Mouse (Mus musculus): ENCODE measurements around the gene Hspg2. TPM values are rescaled to one million over a fixed set of nuclear protein-coding genes. Genes with fewer than 3 reads are reported as not detected.

The Hspg2 gene
- polyA plus RNA-seq, 1 experiment, result 147 TPM

DNA sequence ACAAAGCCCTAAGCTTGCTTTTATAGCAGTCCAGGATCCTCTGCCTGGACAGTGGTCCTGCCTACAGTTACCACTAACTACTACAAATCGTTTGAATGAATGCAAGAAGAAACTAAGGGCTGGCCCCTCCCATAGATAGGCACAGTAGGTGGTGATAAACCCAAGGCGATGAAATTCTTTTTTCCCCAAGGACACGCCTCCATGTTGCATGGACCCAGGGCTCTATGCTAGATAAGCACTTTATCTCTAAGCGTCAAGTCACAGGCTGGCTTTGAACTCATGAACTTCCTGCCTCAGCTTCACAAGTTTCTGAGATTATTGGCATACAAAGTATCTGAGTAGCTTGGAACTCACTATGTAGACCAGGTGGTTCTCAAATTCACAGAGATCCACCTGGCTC is 11.3 kb upstream of the Hspg2 start:
- Histone ChIP-seq H3K27me3 (ENCODE audit: control insufficient read depth, insufficient read depth, low read length, poor library complexity, severe bottlenecking) (no peaks in the 10 kb centered on the region), H3K27ac (ENCODE audit: insufficient read depth, low read length) (no peak overlapping the region), H3K4me1 (ENCODE audit: control insufficient read depth, insufficient read depth, low read length) (peaks cover 3% of the 10 kb centered on the region), H3K36me3 (ENCODE audit: control insufficient read depth, insufficient read depth, low read length, poor library complexity, severe bottlenecking) (no peaks in the 10 kb centered on the region), H3K9ac (ENCODE audit: low read depth, poor library complexity, severe bottlenecking) (no peak overlapping the region), H3K4me3 (ENCODE audit: low read depth, low read length) (no peak overlapping the region), H3K9me3 (replicated peaks; ENCODE audit: control insufficient read depth, insufficient read depth, low read length, poor library complexity, severe bottlenecking) (no peaks in the 10 kb centered on the region)
- TF ChIP-seq EP300 (IDR thresholded peaks at IDR 0.05; ENCODE audit: insufficient read depth, low read depth, low read length) (no peak), CTCF (IDR thresholded peaks at IDR 0.05; ENCODE audit: low read depth, low read length) (no peak), POLR2A (IDR thresholded peaks at IDR 0.05; ENCODE audit: insufficient read depth, low read length) (no peak)

DNA sequence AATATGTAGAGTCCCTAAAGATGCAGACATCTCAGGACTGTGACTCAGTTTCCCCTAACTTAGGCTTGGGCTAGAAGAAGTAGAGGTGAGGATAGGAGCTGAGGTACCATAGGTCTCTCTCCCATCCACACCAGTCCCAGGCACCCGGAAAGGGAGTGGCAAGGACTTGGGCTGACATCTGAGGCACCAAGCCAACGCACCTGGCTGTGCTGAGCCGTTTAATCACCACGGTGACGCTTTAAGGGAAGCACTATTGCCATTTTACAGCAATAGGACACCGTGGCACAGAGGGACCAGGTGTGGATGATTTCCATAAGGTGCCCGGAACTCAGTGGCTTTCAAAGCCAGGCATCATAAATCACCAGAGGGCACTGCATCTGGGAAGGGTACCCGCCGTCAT is 10.3 kb upstream of the Hspg2 start:
- no peaks in the 10 kb centered on the region for H3K27me3 ChIP-seq (ENCODE audit: control insufficient read depth, insufficient read depth, low read length, poor library complexity, severe bottlenecking)
- H3K27ac ChIP-seq (ENCODE audit: insufficient read depth, low read length), result no peak overlapping the region
- H3K36me3 ChIP-seq (ENCODE audit: control insufficient read depth, insufficient read depth, low read length, poor library complexity, severe bottlenecking), result no peaks in the 10 kb centered on the region
- H3K9ac ChIP-seq (ENCODE audit: low read depth, poor library complexity, severe bottlenecking), result no peak overlapping the region
- no peak overlapping the region for H3K4me3 ChIP-seq (ENCODE audit: low read depth, low read length)
- H3K4me1 ChIP-seq (ENCODE audit: control insufficient read depth, insufficient read depth, low read length), result peaks cover 3% of the 10 kb centered on the region
- TF ChIP-seq EP300 (IDR thresholded peaks at IDR 0.05; ENCODE audit: insufficient read depth, low read depth, low read length) (no peak), POLR2A (IDR thresholded peaks at IDR 0.05; ENCODE audit: insufficient read depth, low read length) (no peak), CTCF (IDR thresholded peaks at IDR 0.05; ENCODE audit: low read depth, low read length) (no peak)
- no peaks in the 10 kb centered on the region for H3K9me3 ChIP-seq (replicated peaks; ENCODE audit: control insufficient read depth, insufficient read depth, low read length, poor library complexity, severe bottlenecking)

GRCm38 (mm10) chr4:137458861-137459260 is 9.7 kb upstream of the Hspg2 start:
- Histone ChIP-seq H3K9ac (ENCODE audit: low read depth, poor library complexity, severe bottlenecking) (no peak overlapping the region), H3K27me3 (ENCODE audit: control insufficient read depth, insufficient read depth, low read length, poor library complexity, severe bottlenecking) (no peaks in the 10 kb centered on the region), H3K4me1 (ENCODE audit: control insufficient read depth, insufficient read depth, low read length) (peaks cover 3% of the 10 kb centered on the region), H3K27ac (ENCODE audit: insufficient read depth, low read length) (no peak overlapping the region), H3K9me3 (replicated peaks; ENCODE audit: control insufficient read depth, insufficient read depth, low read length, poor library complexity, severe bottlenecking) (no peaks in the 10 kb centered on the region), H3K4me3 (ENCODE audit: low read depth, low read length) (no peak overlapping the region), H3K36me3 (ENCODE audit: control insufficient read depth, insufficient read depth, low read length, poor library complexity, severe bottlenecking) (no peaks in the 10 kb centered on the region)
- TF ChIP-seq CTCF (IDR thresholded peaks at IDR 0.05; ENCODE audit: low read depth, low read length) (no peak), POLR2A (IDR thresholded peaks at IDR 0.05; ENCODE audit: insufficient read depth, low read length) (no peak), EP300 (IDR thresholded peaks at IDR 0.05; ENCODE audit: insufficient read depth, low read depth, low read length) (no peak)

GRCm38 (mm10) chr4:137460676-137461075 is 7.9 kb upstream of the Hspg2 start:
- Histone ChIP-seq H3K27ac (ENCODE audit: insufficient read depth, low read length) (peak overlapping the region; percentile 31), H3K9me3 (replicated peaks; ENCODE audit: control insufficient read depth, insufficient read depth, low read length, poor library complexity, severe bottlenecking) (no peaks in the 10 kb centered on the region), H3K4me1 (ENCODE audit: control insufficient read depth, insufficient read depth, low read length) (peaks cover 5% of the 10 kb centered on the region), H3K4me3 (ENCODE audit: low read depth, low read length) (no peak overlapping the region), H3K9ac (ENCODE audit: low read depth, poor library complexity, severe bottlenecking) (no peak overlapping the region), H3K36me3 (ENCODE audit: control insufficient read depth, insufficient read depth, low read length, poor library complexity, severe bottlenecking) (no peaks in the 10 kb centered on the region), H3K27me3 (ENCODE audit: control insufficient read depth, insufficient read depth, low read length, poor library complexity, severe bottlenecking) (no peaks in the 10 kb centered on the region)
- TF ChIP-seq EP300 (IDR thresholded peaks at IDR 0.05; ENCODE audit: insufficient read depth, low read depth, low read length) (no peak), POLR2A (IDR thresholded peaks at IDR 0.05; ENCODE audit: insufficient read depth, low read length) (no peak), CTCF (IDR thresholded peaks at IDR 0.05; ENCODE audit: low read depth, low read length) (no peak)

DNA sequence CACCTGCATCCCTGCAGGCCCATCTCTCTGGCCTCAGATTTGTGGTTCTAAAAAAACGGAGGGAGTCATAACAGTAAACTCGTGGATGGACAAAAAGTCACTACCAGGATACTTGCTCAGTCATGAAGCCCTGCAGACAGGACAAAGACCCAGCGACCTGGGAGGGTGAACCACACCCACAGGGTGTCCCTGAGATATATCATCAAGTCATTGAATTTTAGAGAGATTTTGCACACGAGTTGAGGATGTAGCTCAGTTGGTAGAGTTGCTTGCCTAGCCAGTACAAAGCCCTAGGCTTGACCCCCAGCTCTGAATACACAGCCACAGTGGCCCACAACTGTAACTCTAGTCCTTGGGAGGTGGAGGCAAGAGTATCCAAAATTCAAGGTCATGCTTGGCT is 7.4 kb upstream of the Hspg2 start:
- no peak overlapping the region for H3K9ac ChIP-seq (ENCODE audit: low read depth, poor library complexity, severe bottlenecking)
- H3K27ac ChIP-seq (ENCODE audit: insufficient read depth, low read length), result peak overlapping the region; percentile 31
- H3K9me3 ChIP-seq (replicated peaks; ENCODE audit: control insufficient read depth, insufficient read depth, low read length, poor library complexity, severe bottlenecking), result no peaks in the 10 kb centered on the region
- no peak overlapping the region for H3K4me3 ChIP-seq (ENCODE audit: low read depth, low read length)
- peaks cover 5% of the 10 kb centered on the region for H3K4me1 ChIP-seq (ENCODE audit: control insufficient read depth, insufficient read depth, low read length)
- H3K36me3 ChIP-seq (ENCODE audit: control insufficient read depth, insufficient read depth, low read length, poor library complexity, severe bottlenecking), result no peaks in the 10 kb centered on the region
- TF ChIP-seq EP300 (IDR thresholded peaks at IDR 0.05; ENCODE audit: insufficient read depth, low read depth, low read length) (no peak), CTCF (IDR thresholded peaks at IDR 0.05; ENCODE audit: low read depth, low read length) (no peak), POLR2A (IDR thresholded peaks at IDR 0.05; ENCODE audit: insufficient read depth, low read length) (no peak)
- H3K27me3 ChIP-seq (ENCODE audit: control insufficient read depth, insufficient read depth, low read length, poor library complexity, severe bottlenecking), result no peaks in the 10 kb centered on the region

GRCm38 (mm10) chr4:137461981-137462690 is 6.4 kb upstream of the Hspg2 start:
- no peaks in the 10 kb centered on the region for H3K27me3 ChIP-seq (ENCODE audit: control insufficient read depth, insufficient read depth, low read length, poor library complexity, severe bottlenecking)
- H3K4me1 ChIP-seq (ENCODE audit: control insufficient read depth, insufficient read depth, low read length), result peaks cover 5% of the 10 kb centered on the region
- no peak overlapping the region for H3K9ac ChIP-seq (ENCODE audit: low read depth, poor library complexity, severe bottlenecking)
- TF ChIP-seq POLR2A (IDR thresholded peaks at IDR 0.05; ENCODE audit: insufficient read depth, low read length) (no peak), EP300 (IDR thresholded peaks at IDR 0.05; ENCODE audit: insufficient read depth, low read depth, low read length) (no peak), CTCF (IDR thresholded peaks at IDR 0.05; ENCODE audit: low read depth, low read length) (no peak)
- H3K36me3 ChIP-seq (ENCODE audit: control insufficient read depth, insufficient read depth, low read length, poor library complexity, severe bottlenecking), result no peaks in the 10 kb centered on the region
- no peaks in the 10 kb centered on the region for H3K9me3 ChIP-seq (replicated peaks; ENCODE audit: control insufficient read depth, insufficient read depth, low read length, poor library complexity, severe bottlenecking)
- H3K27ac ChIP-seq (ENCODE audit: insufficient read depth, low read length), result no peak overlapping the region
- H3K4me3 ChIP-seq (ENCODE audit: low read depth, low read length), result no peak overlapping the region
